Mouse (Mus musculus): ENCODE data around the gene Btbd2. TPM values are rescaled to one million over a fixed set of nuclear protein-coding genes. Genes with fewer than 3 reads are reported as not detected.

The Btbd2 gene
- polyA plus RNA-seq, 2 experiments, result 8.2 to 8.6 TPM

DNA sequence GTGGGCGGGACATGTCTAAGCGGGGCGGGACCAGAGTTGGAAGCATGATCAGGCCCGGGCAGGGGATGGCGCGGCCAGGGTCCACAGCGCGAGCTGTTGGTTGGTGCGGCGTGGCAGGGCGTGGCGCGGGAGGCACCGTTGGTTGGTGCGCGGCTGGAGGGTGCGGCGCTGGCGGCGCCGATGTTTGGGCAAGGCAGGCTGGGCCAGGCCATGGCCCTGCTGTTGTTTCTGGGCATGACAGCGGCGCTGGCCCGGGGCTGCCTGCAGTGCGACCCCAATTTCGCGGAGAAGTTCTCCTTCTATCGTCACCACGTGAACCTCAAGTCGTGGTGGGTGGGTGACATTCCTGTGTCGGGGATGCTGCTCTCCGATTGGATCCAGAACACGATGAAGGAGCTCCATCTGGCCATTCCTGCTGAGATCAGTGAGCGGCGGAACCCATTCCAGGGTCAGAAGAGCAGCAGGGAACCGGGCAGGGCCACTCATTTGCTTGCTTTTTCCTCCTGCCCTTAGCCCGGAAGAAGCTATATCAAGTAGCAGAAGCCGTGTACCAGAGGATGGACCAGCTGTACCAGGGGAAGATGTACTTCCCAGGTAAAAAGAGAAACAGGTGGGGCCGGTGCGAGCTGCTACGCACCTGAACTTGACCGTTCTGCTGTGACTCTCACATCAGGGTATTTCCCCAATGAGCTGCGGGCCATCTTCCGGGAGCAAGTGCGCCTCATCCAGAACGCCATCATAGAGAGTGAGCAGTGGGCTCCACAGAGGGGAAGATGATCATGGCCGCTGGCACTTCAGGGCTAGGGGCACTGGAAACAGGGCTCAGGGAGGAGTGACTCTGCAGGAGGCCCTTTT is 45.9 kb upstream of the Btbd2 start:
- H3K9me3 ChIP-seq (ENCODE audit: control insufficient read depth, low read length), result no peaks in the 10 kb centered on the region
- peaks cover 39 to 42% of the 10 kb centered on the region in 2 experiments for H3K4me1 ChIP-seq (replicated peaks; ENCODE audit: control insufficient read depth in 2 of 2, insufficient read depth in 2 of 2, low read length in 1 of 2)
- ATAC-seq (ENCODE audit: insufficient read depth) (peak; percentile 78), DNase-seq (ENCODE audit: low read depth in 3 of 3, low spot score in 3 of 3) (peak; percentile 89 to 92 (median 90))
- H3K36me3 ChIP-seq (replicated peaks; ENCODE audit: control insufficient read depth, insufficient read depth, low read depth), result peaks cover 3% of the 10 kb centered on the region; the same call in 1 of the 2 replicates
- peak overlapping the region; percentile 98 for H3K4me2 ChIP-seq (ENCODE audit: low read depth)
- peak overlapping the region; percentile 64 to 67 for H3K4me3 ChIP-seq (ENCODE audit: insufficient read depth in 1 of 2, low read depth in 2 of 2, low read length in 2 of 2)
- peak overlapping the region; percentile 92 for H3K27ac ChIP-seq
- WGBS (ENCODE audit: insufficient replicate concordance), result 4% methylated on average over 47 of the region's 47 CpGs
- peak; percentile 45; the same call in 1 of the 2 replicates for TF ChIP-seq CTCF (IDR thresholded peaks at IDR 0.05; ENCODE audit: low read depth)
- TF ChIP-seq EP300 (IDR thresholded peaks at IDR 0.05; ENCODE audit: low read depth), result no peak
- H3K27me3 ChIP-seq (ENCODE audit: control insufficient read depth, insufficient read depth, low read length), result no peaks in the 10 kb centered on the region
- peak overlapping the region; percentile 62 for H3K9ac ChIP-seq (replicated peaks)

GRCm38 (mm10) chr10:80701721-80702535 is 45.1 kb upstream of the Btbd2 start, which contains the start of the genes Mob3a and Izumo4:
Mob3a (minus strand) TSS chr10:80701977.
Izumo4 (plus strand) TSS chr10:80702184.
- WGBS (ENCODE audit: insufficient replicate concordance), result under 1% methylated on average over 59 of the region's 59 CpGs
- Histone ChIP-seq H3K4me2 (ENCODE audit: low read depth) (peak within 1 kb of the TSS; percentile 98), H3K27ac (peak within 1 kb of the TSS; percentile 92), H3K9ac (replicated peaks) (peak within 1 kb of the TSS; percentile 62), H3K9me3 (ENCODE audit: control insufficient read depth, low read length) (no peaks in the 10 kb centered on the region), H3K36me3 (replicated peaks; ENCODE audit: control insufficient read depth, insufficient read depth, low read depth) (no peaks in the 10 kb centered on the region), H3K4me1 (replicated peaks; ENCODE audit: control insufficient read depth in 2 of 2, insufficient read depth in 2 of 2, low read length in 1 of 2) (peaks cover 47 to 48% of the 10 kb centered on the region in 2 experiments), H3K27me3 (ENCODE audit: control insufficient read depth, insufficient read depth, low read length) (no peaks in the 10 kb centered on the region), H3K4me3 (ENCODE audit: insufficient read depth in 1 of 2, low read depth in 2 of 2, low read length in 2 of 2) (peak within 1 kb of the TSS; percentile 64 to 67)
- DNase-seq (ENCODE audit: low read depth in 3 of 3, low spot score in 3 of 3), result peak; percentile 96 to 97 (median 97)
- ATAC-seq (ENCODE audit: insufficient read depth), result peak; percentile 81
- peak; percentile 19; the same call in 1 of the 2 replicates for TF ChIP-seq CTCF (IDR thresholded peaks at IDR 0.05; ENCODE audit: low read depth)
- peak; percentile 29; the same call in 1 of the 2 replicates for TF ChIP-seq EP300 (IDR thresholded peaks at IDR 0.05; ENCODE audit: low read depth)

DNA sequence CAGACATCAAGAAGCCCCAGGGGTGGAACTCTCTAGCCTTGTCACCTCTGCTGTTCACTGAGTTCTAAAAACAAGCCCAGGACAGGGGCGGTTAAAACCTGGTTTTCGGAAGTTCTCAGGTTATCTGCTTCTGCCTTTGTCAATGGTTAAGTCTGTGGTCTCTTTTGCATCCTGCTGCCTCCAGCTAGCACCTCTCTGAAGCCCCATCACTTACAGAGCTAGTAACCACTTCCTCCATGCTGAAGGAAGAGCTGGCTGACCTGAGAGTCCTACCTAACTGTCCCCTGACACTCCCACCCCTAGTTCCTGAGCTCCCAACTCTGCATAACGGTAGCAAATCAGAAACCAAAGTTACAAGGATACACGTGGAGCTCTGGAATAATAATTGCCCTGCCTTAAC is 43.9 kb upstream of the Btbd2 start:
- 6% methylated on average over 4 of the region's 4 CpGs for WGBS (ENCODE audit: insufficient replicate concordance)

GRCm38 (mm10) chr10:80700038-80700504 is 43.2 kb upstream of the Btbd2 start:
- no peaks in the 10 kb centered on the region for H3K27me3 ChIP-seq (ENCODE audit: control insufficient read depth, insufficient read depth, low read length)
- ATAC-seq (ENCODE audit: insufficient read depth), result no peak
- 39% methylated on average over 7 of the region's 7 CpGs for WGBS (ENCODE audit: insufficient replicate concordance)
- no peaks in the 10 kb centered on the region for H3K9me3 ChIP-seq (ENCODE audit: control insufficient read depth, low read length)
- TF ChIP-seq EP300 (IDR thresholded peaks at IDR 0.05; ENCODE audit: low read depth), result no peak
- no peak for TF ChIP-seq CTCF (IDR thresholded peaks at IDR 0.05; ENCODE audit: low read depth)
- H3K36me3 ChIP-seq (replicated peaks; ENCODE audit: control insufficient read depth, insufficient read depth, low read depth), result no peaks in the 10 kb centered on the region
- peak overlapping the region; percentile 14 to 64; a peak in 3 of 4 replicates for H3K4me3 ChIP-seq (ENCODE audit: insufficient read depth in 1 of 2, low read depth in 2 of 2, low read length in 2 of 2)
- H3K27ac ChIP-seq, result peak overlapping the region; percentile 92
- H3K4me2 ChIP-seq (ENCODE audit: low read depth), result peak overlapping the region; percentile 98
- no peak for DNase-seq (ENCODE audit: low read depth in 3 of 3, low spot score in 3 of 3)
- peak overlapping the region; percentile 53 for H3K9ac ChIP-seq (replicated peaks)
- H3K4me1 ChIP-seq (replicated peaks; ENCODE audit: control insufficient read depth in 2 of 2, insufficient read depth in 2 of 2, low read length in 1 of 2), result peaks cover 65 to 66% of the 10 kb centered on the region in 2 experiments

More for the DNA sequence above, 43.9 kb upstream of the Btbd2 start:
- Histone ChIP-seq H3K36me3 (replicated peaks; ENCODE audit: control insufficient read depth, insufficient read depth, low read depth) (no peaks in the 10 kb centered on the region), H3K9ac (replicated peaks) (peak overlapping the region; percentile 53), H3K27ac (peak overlapping the region; percentile 92), H3K4me2 (ENCODE audit: low read depth) (peak overlapping the region; percentile 98), H3K27me3 (ENCODE audit: control insufficient read depth, insufficient read depth, low read length) (no peaks in the 10 kb centered on the region), H3K9me3 (ENCODE audit: control insufficient read depth, low read length) (no peaks in the 10 kb centered on the region), H3K4me3 (ENCODE audit: insufficient read depth in 1 of 2, low read depth in 2 of 2, low read length in 2 of 2) (peak overlapping the region; percentile 63 to 64), H3K4me1 (replicated peaks; ENCODE audit: control insufficient read depth in 2 of 2, insufficient read depth in 2 of 2, low read length in 1 of 2) (peaks cover 59 to 60% of the 10 kb centered on the region in 2 experiments)
- ATAC-seq (ENCODE audit: insufficient read depth), result no peak
- no peak for DNase-seq (ENCODE audit: low read depth in 3 of 3, low spot score in 3 of 3)
- no peak for TF ChIP-seq EP300 (IDR thresholded peaks at IDR 0.05; ENCODE audit: low read depth)
- TF ChIP-seq CTCF (IDR thresholded peaks at IDR 0.05; ENCODE audit: low read depth), result no peak

Data from liver, embryonic 14.5 days (tissue).